Mouse (Mus musculus): ENCODE measurements around the gene Tob2. TPM values are rescaled to one million over a fixed set of nuclear protein-coding genes. Genes with fewer than 3 reads are reported as not detected.
A peak's percentile ranks its signal among the peaks of the same experiment; 100 is the strongest.

Gene Tob2
- total RNA-seq, 2 experiments from 2014 or later: 25.5 to 29.9 TPM

DNA sequence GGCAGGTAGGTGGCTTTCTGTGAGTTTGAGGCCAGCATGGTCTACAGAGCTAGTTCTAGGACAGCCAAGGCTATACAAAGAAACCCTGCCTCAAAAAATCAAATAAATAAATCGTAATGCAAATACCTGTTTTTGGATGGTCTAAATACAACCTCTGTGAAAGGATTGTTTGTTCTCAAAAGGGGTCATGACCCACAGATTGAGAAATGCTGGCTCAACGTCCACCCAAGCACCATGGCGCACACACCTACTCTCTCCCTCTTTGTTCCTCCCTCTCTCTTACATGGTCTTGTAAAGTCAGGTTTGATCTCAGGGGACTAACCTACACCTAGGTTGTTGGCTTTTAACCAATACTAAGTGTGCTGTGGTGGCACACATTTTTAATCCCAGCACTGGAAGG, 36.0 kb downstream of the Tob2 start:
- intact Hi-C loops (cut with DNase I): no loop called here
- no peak for DNase-seq (ENCODE audit: extremely low spot score in 1 of 2, low spot score in 2 of 2)

DNA sequence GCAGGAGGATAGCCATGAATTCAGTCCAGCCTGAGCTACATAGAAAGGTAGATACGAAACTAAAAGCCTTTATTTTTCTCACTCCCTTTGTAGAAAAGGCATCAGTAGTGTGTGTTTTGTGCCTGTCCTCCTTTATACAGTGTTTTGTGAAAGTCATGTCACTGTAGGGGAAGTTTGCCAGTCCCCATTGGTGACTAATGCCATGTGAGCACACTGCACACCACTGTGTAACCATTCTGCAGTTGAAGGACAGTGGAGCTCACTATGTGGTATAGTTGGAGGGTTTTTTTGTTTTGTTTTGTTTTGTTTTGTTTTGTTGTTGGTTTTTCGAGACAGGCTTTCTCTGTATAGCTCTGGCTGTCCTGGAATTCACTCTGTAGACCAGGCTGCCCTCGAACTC, 40.2 kb downstream of the Tob2 start:
- intact Hi-C loops (cut with DNase I): no loop called here
- DNase-seq (ENCODE audit: extremely low spot score in 1 of 2, low spot score in 2 of 2): no peak

DNA sequence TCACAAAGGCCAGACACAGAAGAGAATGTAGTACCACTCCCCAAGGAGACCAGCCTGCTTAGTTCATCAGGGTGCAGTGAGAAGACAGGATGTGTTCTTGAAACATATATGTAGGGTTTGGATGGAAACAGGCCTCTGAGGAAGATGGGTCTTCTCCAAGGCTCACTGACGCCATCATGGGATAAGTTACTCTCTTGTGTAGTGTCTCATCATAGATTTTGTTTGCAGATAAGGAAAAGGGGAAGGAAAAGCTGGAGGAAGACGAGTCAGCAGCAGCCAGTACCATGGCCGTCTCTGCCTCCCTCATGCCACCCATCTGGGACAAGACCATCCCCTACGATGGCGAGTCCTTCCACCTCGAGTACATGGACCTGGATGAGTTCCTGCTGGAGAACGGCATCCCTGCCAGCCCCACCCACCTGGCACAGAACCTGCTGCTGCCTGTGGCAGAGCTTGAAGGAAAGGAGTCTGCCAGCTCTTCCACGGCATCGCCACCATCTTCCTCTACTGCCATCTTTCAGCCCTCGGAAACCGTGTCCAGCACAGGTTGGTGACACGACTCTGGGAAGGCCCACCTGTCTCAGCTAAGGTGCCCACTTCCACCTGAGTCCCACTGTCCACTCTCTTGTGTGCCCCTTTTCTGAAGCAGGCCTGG, 43.8 kb downstream of the Tob2 start:
- no peak for DNase-seq (ENCODE audit: extremely low spot score in 1 of 2, low spot score in 2 of 2)
- intact Hi-C loops (cut with DNase I): loop anchor here (5.0 kb wide), 1 partner anchor 68 kb away; the partner anchor contains the start of genes Rangap1 and Zc3h7b

DNA sequence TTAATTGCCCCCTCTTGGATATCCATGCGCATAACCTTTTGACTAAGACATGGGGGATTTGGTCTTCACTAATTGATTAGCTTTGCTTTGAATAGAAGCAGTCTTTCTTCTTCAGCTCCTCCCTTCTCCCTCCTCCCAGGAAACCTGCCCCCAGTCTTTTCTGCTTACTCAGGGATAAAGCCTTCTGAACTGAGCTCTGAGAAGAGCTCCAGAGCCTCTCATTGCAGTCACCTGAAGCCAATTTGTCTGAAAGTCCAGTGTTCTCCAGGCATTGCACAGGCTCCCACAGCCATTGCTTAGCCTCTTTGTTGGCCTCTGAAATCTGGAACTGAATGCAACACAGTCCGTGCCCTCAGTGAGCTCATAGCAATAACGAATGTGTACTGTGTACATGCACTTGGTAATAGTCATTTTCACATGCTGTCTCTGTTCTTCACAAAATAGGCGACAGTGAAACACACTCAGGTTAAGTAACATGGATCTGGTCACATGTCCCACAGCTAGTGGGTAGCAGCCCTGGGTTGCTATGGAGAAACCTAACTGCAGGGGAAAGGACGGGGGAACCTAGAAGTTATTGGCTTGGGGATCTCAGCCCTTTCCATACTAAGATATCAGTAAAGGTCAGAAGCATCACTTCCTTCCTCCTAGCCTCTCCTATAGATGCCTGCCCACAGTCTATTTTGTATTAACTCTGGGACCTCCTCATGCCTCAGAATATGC, 44.5 kb downstream of the Tob2 start:
- DNase-seq (ENCODE audit: extremely low spot score in 1 of 2, low spot score in 2 of 2): no peak
- intact Hi-C loops (cut with DNase I): loop anchor here (5.0 kb wide), 1 partner anchor 67 kb away; the partner anchor contains the start of genes Rangap1 and Zc3h7b

DNA sequence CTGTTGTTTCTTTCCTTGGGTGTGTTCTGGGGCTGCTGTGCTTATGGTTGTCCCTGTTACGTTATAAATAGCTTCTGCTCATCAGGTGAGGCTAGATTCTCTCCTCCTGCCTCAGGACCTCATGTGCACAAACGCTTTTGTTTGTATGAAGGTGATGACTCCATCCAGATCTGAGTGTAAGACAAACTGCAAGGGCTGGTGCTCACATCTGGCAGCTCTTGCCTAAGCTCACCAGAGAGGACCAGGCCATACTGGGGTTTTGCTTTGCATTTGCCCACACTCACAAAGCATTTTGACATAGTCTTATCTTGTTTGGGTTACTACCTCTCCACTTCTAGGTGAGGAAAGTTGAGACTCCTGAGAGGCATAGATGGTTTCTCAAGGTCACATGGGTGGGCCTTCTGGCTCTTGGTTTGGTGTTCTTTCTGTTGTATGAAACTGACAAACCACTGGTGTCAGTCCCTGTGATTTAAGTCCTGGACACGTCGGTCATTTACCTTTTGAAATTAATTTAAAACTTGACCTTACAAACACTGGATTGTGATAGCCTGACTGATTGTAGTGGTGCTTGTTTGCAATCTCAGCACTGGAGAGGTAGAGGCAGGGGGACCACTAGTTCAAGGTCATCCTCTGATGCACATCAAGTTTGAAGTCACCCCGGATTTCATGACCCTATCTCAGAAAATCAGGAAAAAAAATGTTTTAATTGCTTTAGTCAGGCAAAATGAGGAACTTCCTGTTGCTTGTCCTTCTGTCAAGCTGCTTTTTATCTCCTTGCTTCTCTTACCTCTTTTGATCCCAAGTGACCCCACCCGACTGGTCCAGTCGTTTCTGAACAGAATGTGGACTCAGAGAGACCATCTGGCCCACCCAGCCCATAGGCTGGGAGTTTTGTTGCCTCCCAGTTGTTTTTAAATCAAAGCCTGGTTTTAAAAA, 45.6 kb downstream of the Tob2 start:
- intact Hi-C loops (cut with DNase I): loop anchor here (5.0 kb wide), 1 partner anchor 66 kb away; the partner anchor contains the start of genes Rangap1 and Zc3h7b

DNA sequence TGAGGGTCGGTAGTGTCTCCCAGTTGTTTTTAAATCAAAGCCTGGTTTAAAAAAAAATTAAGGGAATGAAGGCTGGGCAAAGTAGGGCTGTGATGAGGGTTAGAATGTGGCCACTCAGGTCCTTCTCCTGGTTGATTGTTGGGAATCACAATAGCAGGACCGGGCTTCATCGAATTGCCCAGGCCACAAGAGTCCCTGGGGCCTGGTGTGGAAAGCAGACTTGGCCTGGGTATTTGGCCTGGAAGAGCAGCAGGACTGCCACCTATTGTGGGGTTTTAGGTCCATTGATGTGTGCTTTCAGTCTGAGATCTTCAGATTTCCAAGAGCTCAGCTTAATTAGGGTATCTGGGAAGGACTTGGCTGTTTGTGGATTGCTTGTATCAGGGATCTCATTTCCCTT, 46.3 kb downstream of the Tob2 start:
- intact Hi-C loops (cut with DNase I): loop anchor here (5.0 kb wide), 1 partner anchor 65 kb away; the partner anchor contains the start of genes Rangap1 and Zc3h7b

More for the DNA sequence above, 45.6 kb downstream of the Tob2 start:
- no peak for DNase-seq (ENCODE audit: extremely low spot score in 1 of 2, low spot score in 2 of 2)

DNA sequence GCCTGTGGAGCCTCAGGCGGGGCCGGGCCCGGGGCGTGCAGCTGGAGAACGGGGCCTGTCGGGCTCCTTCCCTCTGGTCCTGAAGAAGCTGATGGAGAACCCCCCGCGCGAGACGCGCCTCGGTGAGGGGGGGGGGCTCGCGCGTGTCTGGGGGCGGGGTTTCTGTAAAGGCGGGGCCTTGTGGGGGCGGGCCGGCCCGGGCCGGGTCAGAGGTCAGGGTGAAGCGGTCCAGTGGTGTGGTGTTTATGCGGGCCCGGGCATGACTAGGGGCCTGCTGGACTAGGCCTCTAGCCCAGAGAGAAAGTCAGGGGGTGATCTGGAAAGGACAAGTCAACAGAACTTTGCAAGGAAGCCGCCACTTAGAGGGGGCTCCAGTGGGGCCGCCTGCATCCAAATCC, 47.0 kb downstream of the Tob2 start:
- DNase-seq (ENCODE audit: extremely low spot score in 1 of 2, low spot score in 2 of 2): peak in 1 of 2 experiments; percentile 38
- intact Hi-C loops (cut with DNase I): loop anchor here (5.0 kb wide), 1 partner anchor 64 kb away; the partner anchor contains the start of genes Rangap1 and Zc3h7b

More for the DNA sequence above, 46.3 kb downstream of the Tob2 start:
- no peak for DNase-seq (ENCODE audit: extremely low spot score in 1 of 2, low spot score in 2 of 2)

DNA sequence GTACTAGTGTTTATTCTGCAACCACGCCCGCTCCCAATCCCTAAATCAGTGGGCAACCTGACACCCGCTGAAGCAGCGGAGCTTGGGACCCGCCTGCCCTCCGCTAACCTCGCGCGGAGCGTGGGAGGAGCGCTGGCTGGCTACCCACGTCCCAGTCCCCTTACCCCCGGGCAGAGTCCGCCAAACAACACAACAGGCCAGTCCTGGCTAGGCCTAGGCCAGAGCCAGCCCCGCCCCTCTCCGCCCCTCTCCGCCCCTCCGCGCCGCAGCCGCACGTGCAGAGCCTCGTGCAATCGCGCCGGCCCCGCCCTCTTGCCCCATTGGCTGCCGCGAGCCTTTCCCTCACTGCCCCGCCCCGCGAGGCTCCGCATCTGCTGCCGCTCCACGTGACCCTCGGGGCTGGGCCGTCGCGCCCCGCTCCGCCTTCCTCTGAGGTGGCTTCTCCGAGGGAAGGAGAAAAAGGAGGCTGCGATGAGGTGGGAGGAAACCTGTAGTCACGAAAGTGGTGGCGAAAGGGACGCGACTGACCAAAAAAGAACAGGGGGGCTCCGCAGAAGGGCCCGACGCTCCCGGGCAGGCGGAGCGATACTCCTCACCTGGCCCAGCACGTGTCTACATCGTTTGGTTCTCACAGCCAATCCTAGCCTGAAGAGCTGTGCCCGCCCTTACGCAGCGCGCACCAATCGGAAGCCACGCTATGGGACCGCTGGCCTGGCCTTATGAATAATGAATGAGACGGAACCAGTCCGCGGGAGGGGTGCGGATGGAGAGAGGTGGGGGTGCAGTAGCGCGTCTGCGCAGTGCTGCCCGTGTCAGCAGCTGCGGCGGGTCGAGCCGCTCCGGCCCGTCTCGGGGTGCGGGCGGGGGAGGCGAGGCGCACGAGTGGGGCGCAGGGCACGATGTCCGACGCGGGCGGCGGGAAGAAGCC, 47.7 kb downstream of the Tob2 start:
- peak; percentile 98 to 99 for DNase-seq (ENCODE audit: extremely low spot score in 1 of 2, low spot score in 2 of 2)
- intact Hi-C loops (cut with DNase I): loop anchor here (5.0 kb wide), 1 partner anchor 64 kb away; the partner anchor contains the start of genes Rangap1 and Zc3h7b

DNA sequence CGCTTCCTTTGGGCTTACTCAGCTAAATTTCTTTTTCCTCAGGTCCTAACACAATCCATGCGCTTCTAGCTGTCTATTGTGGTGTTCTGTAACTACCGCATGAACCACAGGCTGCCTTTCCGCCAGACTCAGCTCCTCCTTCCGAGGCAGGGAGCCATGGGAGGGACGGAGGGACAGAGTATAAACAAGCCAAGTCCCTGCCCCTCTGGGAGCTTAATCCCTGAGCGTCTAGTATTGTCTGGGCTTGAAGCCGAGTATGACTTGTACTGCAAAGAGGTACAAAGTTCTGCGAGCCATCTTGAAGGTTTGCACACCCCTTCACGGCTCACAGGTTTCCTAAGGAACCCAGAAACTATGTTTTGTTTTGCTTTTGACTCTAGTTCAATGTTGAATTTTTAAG, 48.4 kb downstream of the Tob2 start:
- peak; percentile 79 to 95 for DNase-seq (ENCODE audit: extremely low spot score in 1 of 2, low spot score in 2 of 2)
- intact Hi-C loops (cut with DNase I): loop anchor here (5.0 kb wide), 1 partner anchor 63 kb away; the partner anchor contains the start of genes Rangap1 and Zc3h7b

DNA sequence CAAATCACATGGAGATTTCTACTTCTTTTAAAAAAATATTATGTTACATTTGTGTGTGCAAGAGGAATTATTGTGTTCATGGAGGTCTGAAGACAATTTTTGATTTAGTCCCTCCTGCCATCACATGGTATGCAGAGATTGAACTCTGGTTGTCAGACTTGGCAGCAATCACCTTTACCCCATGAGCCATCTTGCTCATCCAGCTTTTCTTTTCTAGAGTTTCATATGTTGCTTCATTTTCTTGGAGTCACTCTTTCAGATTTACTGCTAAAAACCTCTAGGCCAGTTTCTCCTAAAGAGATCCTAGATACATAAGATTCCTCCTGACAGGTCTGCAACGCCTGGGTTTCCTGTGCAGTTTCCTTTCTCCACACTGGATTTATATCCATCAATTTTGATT, 49.0 kb downstream of the Tob2 start:
- intact Hi-C loops (cut with DNase I): no loop called here
- DNase-seq (ENCODE audit: extremely low spot score in 1 of 2, low spot score in 2 of 2): no peak

DNA sequence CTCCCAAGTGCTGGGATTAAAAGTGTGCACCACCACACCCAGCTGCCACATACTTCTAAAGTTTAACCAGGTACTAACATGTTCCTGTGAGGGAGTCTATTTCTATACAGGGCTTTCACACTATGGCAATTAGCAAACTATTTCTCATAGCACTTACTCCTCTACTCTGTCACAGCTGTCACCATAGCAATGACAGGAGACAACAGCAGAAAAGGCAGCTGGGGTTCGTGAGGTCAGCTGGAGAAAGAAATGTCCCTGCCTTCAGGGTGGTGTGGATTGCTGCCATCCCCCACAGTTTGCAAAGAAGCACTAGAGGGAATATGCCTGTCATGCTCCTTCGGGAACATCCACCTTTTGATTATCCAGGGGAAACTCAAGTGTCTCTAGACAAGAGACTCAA, 49.8 kb downstream of the Tob2 start:
- intact Hi-C loops (cut with DNase I): no loop called here
- no peak for DNase-seq (ENCODE audit: extremely low spot score in 1 of 2, low spot score in 2 of 2)

DNA sequence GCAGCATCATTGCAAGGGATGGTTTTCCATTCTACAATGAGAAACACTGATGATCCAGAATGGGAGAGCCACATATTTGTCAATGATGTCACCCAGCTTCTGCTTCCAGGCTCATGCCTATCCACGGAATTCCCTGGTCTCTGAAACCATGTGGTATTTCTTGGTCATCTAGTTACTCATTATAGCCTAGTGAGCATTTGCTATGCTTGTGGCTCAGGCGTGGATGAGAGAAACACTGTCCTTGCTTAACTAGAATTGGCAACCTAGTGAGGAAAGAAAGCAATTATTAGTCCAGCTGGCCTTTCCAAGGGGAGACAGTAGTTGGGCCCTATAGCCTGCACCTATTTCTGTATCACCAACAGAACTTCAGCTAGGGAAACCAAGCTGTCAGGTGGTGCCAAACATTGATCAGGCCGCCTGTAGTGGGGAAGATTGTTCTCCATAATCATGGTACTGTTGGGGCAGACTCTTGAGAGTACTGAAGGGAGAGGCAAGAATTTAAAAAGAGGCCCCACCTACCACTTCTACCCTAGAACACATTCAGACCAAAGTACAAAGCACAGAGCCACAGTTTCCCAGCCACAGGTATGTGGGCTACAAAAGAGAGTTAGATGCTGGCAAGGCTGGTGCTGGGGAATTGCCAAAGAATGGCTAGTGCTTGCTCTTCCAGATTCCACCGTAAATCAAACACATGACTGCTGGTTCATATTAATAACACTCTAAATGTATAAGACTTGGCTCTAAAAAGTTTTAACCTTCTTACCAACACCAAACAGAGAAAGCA, 51.8 kb downstream of the Tob2 start:
- DNase-seq (ENCODE audit: extremely low spot score in 1 of 2, low spot score in 2 of 2): no peak
- intact Hi-C loops (cut with DNase I): no loop called here

DNA sequence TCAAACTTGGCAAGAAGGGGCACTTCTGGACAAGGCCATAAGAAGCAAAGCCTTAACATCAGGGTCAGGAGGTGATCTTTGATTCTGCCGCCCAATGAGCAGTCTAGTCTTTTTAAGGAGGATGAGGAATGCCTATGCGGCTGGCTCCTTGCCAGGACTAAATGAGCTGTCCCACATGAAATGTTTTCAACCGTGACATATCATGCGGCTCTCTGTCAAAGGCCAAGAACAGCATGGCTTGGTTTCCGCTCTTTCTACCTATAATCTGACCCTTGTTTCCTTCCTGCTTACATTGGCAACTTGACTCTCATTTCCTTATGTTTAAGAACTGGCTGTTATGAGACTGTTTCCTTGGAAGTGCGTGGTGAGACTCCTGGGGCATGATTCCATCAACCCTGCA, 53.0 kb downstream of the Tob2 start:
- intact Hi-C loops (cut with DNase I): no loop called here
- peak in 1 of 2 experiments; percentile 74 for DNase-seq (ENCODE audit: extremely low spot score in 1 of 2, low spot score in 2 of 2)

DNA sequence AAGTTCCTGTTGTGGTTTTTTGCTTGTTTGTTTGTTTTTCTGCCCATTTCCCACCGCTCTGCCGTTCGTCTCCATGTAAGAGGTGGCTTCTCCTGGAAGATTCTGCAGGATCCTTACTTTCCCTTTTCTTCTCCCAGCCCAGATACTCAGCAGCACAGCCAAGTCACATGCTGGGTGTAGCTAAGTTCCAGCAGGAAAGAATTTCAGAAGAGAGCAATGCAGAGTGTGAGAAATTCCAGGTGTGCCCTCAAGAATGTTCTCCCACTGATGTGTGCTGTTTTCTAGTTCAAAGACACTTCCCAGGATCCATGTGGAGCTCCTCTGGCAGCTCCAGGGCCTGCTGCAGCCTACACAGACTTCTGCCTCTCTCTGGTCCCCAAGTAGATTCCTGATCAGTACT, 53.7 kb downstream of the Tob2 start:
- DNase-seq (ENCODE audit: extremely low spot score in 1 of 2, low spot score in 2 of 2): no peak
- intact Hi-C loops (cut with DNase I): no loop called here

DNA sequence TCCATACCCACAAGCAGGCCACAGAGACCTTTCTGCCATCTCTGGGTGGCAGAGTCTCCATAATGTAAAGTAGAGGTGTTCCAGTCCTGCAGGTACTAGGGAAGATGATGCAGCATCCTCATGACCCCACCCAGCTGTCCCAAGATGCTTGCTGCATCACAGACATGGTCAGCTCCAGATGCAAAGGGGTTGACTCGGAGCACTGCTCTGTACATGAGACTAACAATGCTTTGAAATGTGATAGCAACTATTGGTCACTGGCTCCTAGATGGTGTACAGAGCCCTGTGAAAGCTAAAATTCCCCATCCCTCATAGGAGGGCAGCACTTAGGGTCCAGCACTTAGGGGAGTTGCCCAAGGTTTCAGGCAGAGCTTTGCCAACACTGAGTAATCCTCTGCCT, 54.4 kb downstream of the Tob2 start:
- intact Hi-C loops (cut with DNase I): no loop called here
- no peak for DNase-seq (ENCODE audit: extremely low spot score in 1 of 2, low spot score in 2 of 2)

DNA sequence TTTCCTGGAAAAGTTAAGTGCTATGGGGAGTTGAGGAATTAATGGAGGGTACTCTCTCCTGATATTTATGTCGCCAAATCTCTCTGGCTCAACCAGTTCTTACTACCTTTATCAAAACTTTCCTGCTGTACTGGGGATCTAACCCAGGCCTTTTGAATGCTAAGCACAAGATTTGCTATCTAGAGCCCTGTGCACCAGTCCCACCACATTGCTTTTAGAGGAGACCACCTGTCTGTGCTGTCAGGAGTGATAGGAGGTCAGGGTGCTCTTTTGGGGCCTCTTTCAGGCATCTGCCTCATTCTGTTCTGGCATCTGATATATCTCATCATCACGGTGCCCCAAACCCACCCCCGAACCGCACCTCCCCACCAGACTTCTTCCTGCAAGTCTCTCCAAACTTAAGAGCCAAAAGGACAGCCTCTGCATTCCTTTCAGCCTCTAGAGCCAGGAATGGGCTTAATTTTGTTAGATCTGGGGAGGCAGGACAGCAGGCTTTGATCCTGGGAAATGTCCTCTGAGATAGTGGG, 55.1 kb downstream of the Tob2 start:
- no peak for DNase-seq (ENCODE audit: extremely low spot score in 1 of 2, low spot score in 2 of 2)
- intact Hi-C loops (cut with DNase I): no loop called here

DNA sequence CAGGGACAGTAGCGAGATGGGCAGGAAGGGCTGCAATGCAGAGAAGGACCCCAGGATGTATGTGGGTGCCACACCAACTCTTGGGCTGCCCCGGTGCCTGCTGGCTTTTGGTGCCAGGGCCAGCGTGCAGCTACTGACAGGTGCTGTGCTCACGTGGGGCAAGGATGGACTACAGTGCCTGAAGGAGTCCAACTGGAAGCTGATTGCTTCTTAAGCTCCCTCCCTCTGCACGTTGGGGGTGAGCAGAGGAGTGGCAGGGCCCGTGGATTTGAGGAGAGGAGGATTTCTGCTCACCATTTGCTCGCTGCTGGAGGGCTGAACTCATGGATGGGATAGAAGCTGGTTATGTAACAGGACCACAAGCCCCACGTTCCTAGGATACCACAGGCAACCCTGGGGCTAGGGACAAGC, 55.6 kb downstream of the Tob2 start:
- intact Hi-C loops (cut with DNase I): no loop called here
- peak in 1 of 2 experiments; percentile 68 for DNase-seq (ENCODE audit: extremely low spot score in 1 of 2, low spot score in 2 of 2)
